Mouse (Mus musculus) B cell, adult 2 months (primary cell): ENCODE measurements at regions not wholly inside any gene's neighbourhood (a gene's known extent, or its start where the extent isn't known, plus 50 kb on each side); places are given as distances from the start of the nearest gene placed in this dataset.
"Not testable (repeated sequence)": the region's sequence is repeated elsewhere in the genome, so short reads cannot be mapped to it uniquely, and the experiment has no call there.

Experiments used
- DNase-seq, 2 experiments: peaks; one replicate each; pipeline ENCODE4 v3.0.0; 2022

GRCm38 (mm10) chr13:19300320-19301011 lies 95.1 kb downstream of the Stard3nl start:
- not testable (repeated sequence) for DNase-seq

- no peak for DNase-seq
Observed at GRCm38 (mm10) chr13:19296325-19296724, 99.3 kb downstream of the Stard3nl start.

DNA sequence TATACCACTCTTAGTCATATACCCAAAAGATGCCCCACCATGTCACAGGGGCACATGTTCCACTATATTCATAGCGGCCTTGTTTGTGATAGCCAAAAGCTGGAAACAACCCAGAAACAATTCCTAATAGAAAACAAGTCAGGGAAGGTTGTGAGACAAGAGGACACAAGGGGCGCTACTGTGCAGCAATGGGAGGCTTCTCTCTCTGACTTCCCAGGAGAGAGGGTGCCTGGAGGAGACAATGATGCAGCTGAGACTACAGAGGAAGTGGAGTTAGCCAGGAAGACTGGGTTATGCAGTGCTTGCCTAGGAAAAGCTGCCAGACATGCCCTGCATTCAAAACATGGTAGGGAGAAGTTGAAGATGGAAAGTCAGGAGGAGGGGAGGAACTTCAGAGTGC lies 102.6 kb downstream of the Stard3nl start:
- no peak for DNase-seq

GRCm38 (mm10) chr13:19283161-19283560 lies 112.4 kb downstream of the Stard3nl start:
- no peak for DNase-seq

DNA sequence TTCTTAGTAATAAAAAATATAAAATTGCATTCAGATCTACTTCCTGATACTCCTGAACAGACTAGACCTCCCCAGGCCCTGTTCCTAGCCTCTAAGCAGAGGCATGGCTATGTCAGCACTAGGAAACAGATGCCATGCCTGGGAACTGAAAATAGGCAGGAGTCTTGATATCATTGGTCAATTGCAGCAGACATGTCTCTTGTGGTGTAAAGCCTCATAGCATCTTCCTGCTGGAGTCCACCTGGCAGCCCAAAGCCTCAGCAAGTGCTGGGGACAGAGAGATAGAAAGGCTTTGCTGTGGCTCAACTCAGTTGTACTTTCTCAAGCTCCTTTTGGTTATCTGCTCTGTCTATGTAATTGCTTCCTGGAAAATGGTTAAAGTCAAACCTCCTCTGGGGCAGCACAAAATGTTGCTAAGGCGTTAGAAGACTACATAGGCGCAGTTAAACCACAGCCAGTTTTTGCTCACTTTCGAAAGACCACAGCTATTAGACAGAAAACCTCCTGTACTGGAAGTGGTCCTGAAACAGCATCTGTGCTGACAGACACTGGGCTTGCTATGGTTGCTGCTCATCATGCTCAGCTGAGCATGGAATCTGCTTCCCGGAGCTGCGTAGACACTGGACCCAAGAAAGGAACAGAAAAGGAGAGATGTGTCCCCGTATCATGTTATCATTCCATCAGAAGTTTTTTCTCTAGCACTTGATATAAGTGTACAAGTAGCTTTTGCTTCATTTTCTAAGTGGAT lies 122.9 kb downstream of the Stard3nl start:
- not testable (repeated sequence) for DNase-seq

DNA sequence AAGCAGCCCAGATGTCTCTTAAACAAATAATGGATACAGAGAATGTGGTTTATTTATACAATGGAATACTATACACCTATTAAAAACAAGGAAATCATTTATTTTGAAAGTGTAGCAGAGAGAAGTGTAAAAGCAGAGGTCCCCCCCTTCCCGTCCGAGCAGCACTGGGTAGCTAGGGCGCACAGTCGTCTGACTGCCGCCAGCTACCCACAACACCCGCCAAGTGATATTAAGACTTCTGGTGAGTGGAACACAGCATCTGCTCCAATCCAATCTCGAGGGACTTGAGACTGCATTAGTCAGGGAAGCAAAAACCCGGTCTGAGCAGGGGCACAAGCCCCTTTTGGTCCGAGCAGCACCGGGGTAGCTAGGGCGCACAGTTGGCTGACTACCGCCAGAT lies 130.6 kb downstream of the Stard3nl start:
- not testable (repeated sequence) for DNase-seq

GRCm38 (mm10) chr13:19246558-19246957 lies 149.0 kb downstream of the Stard3nl start:
- DNase-seq: not testable (repeated sequence)

DNA sequence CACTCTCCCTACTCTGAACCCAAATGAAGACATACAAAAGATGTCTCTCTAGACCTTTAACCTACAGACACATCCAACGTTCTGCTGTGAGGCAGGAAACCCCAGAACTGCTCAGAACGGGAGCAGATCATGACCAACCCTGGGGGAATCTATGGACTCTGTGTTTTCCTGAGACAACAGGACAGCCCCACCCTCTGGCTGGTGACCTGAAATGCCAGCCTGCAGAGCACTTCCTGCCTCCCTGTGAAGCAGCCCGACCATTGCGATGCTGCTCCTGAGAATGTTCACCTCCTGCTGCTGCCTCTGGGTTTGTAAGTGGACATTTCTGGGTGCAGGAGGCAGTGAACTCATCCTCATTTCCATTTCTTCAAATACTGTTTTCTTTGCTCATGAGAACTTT lies 153.0 kb downstream of the Stard3nl start:
- DNase-seq: not testable (repeated sequence)

DNA sequence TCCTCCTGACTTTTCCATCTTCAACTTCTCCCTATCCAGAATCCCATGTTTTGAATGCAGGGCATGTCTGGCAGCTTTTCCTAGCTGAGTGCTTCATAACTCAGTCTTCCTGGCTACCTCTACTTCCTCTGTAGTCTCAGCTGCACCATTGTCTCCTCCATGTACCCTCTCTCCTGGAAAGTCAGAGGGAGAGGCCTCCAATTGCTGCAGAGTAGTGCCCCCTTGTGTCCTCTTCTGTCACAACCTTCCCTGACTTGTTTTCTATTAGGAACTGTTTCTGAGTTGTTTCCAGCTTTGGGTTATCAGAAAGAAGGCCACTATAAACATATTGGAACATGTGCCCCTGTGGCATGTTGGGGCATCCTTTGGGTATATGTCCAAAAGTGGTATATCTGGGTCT lies 159.3 kb downstream of the Stard3nl start:
- peak; percentile 5 to 10 for DNase-seq

DNA sequence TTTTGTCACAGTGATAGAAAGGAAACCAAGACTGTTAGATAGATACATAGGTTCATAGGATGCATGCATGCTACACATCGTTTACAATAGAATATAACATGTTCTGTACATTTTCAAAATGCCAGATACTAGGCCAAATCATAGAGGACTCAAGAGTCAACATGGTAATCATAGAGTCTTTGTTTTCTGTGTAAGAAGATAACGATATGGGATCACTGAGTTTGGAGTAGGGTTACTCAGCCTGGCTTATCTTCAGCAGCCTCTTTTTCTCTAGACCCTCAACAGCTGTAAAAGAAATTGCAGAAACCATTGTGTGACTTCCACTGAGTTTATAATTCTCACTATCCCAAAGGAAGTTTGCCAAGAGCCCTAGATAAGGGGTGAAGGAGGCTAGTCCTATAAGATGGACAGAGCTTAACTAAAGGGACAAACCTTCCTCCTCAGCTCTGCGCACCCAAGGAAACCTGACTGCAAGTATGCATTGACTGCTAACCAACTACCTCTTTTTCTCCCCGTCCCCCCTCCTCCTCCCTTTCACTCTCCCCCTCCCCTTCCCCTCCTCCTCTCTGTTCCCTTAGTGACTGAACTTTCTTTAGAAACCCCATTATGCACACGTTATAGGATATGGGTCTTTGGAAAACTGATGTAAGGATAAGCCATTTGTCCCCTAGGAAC lies 160.8 kb downstream of the Stard3nl start:
- no peak for DNase-seq

GRCm38 (mm10) chr13:19220004-19220403 lies 175.6 kb downstream of the Stard3nl start:
- not testable (repeated sequence) for DNase-seq

DNA sequence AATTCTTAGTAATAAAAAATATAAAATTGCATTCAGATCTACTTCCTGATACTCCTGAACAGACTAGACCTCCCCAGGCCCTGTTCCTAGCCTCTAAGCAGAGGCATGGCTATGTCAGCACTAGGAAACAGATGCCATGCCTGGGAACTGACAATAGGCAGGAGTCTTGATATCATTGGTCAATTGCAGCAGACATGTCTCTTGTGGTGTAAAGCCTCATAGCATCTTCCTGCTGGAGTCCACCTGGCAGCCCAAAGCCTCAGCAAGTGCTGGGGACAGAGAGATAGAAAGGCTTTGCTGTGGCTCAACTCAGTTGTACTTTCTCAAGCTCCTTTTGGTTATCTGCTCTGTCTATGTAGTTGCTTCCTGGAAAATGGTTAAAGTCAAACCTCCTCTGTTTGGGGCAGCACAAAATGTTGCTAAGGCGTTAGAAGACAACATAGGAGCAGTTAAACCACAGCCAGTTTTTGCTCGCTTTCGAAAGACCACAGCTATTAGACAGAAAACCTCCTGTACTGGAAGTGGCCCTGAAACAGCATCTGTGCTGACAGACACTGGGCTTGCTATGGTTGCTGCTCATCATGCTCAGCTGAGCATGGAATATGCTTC lies 176.1 kb downstream of the Stard3nl start:
- not testable (repeated sequence) for DNase-seq

DNA sequence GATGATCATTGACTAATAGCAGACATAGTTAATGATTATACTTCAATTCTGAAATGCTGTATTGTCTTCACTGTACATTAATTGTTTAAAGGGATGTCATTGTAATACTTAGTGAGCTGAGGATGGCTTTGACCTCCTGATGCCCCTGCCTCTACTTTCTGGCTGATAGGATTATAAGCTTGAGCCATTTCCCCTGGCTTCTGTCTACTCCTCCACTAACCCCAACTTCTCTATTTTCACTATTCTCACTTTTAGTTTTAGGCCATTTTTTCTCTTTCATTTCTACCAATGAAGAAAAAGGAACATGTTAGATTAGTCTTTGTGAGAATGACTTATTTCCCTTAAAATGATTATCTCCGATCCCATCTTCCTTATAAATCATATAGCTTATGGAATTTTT lies 190.9 kb downstream of the Stard3nl start:
- DNase-seq: no peak

- DNase-seq: not testable (repeated sequence)
Observed at GRCm38 (mm10) chr13:19202320-19202719, 193.3 kb downstream of the Stard3nl start.
